Comparison of ENCODE assay signal across 16 mouse cellular contexts in the genomic region with DNA sequence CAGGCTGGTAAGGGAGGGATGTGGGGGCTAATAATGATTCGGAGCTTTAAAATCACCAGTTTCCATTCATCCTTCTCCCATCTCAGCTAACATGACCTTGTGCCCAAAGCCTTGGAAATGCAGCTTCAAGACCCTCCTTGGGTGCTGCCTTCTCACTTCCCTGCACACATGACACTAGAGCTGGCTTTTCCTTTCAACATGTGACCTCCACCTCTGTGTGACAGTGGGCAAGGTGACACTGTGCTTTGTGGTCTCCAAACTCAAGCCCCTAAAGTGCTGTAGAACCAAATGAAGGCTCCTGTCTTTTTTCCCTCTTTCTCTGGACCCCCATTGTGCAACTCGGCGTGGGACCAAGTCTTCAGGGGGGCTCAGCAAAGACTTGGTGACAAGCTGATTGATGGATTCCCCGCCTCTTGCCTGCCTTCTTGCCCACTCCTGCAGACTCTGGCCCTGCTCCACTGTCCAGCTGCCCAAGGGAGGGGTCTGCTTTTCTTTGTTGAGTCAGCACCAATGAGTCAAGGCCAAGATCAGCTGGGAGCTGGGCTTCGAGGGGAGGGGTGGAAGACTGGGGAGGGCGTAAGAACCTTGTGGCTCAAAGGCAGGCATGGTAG. TPM values are rescaled to one million over a fixed set of nuclear protein-coding genes. Genes with fewer than 3 reads are reported as not detected.
DNase-seq lines count a peak whose midpoint lies in the region; ATAC-seq lines count a peak whose summit lies in the region.
"Had no signal": no experiment of that assay in that cellular context is flagged by ENCODE, and none has a peak within 500 bp of the region (broad histone marks: within the 10 kb centered on the region; RNA-seq: fewer than 3 reads in every experiment).

No protein-coding gene starts in this region.

- H3K9me3 ChIP-seq in kidney, embryonic 15.5 days (replicated peaks) = no peaks in the 10 kb centered on the region
- no peaks in the 10 kb centered on the region for H3K9me3 ChIP-seq in hindbrain, embryonic 13.5 days
- no peaks in the 10 kb centered on the region for H3K9me3 ChIP-seq in neural tube, embryonic 12.5 days
- H3K9me3 ChIP-seq: embryonic facial prominence, embryonic 12.5 days had no signal

- peaks cover 19% of the 10 kb centered on the region for H3K36me3 ChIP-seq in kidney, embryonic 15.5 days
- H3K36me3 ChIP-seq in hindbrain, embryonic 13.5 days = peaks cover 14% of the 10 kb centered on the region
- H3K36me3 ChIP-seq in neural tube, embryonic 12.5 days = peaks cover 14% of the 10 kb centered on the region

- H3K9ac ChIP-seq in kidney, embryonic 15.5 days = no peak overlapping the region
- no peak overlapping the region for H3K9ac ChIP-seq in hindbrain, embryonic 13.5 days
- no peak overlapping the region for H3K9ac ChIP-seq in neural tube, embryonic 12.5 days
- H3K9ac ChIP-seq: embryonic facial prominence, embryonic 12.5 days; lung, embryonic 14.5 days had no signal

- no peaks in the 10 kb centered on the region for H3K27me3 ChIP-seq in kidney, embryonic 15.5 days
- no peaks in the 10 kb centered on the region for H3K27me3 ChIP-seq in hindbrain, embryonic 13.5 days
- no peaks in the 10 kb centered on the region for H3K27me3 ChIP-seq in neural tube, embryonic 12.5 days (replicated peaks)
- H3K27me3 ChIP-seq: embryonic facial prominence, embryonic 12.5 days had no signal

- H3K4me3 ChIP-seq in kidney, embryonic 15.5 days (replicated peaks) = no peak overlapping the region
- no peak overlapping the region for H3K4me3 ChIP-seq in hindbrain, embryonic 13.5 days
- no peak overlapping the region for H3K4me3 ChIP-seq in neural tube, embryonic 12.5 days
- H3K4me3 ChIP-seq: embryonic facial prominence, embryonic 12.5 days had no signal

- H3K4me2 ChIP-seq in kidney, embryonic 15.5 days = no peak overlapping the region
- no peak overlapping the region for H3K4me2 ChIP-seq in hindbrain, embryonic 13.5 days
- no peak overlapping the region for H3K4me2 ChIP-seq in neural tube, embryonic 12.5 days (replicated peaks)
- H3K4me2 ChIP-seq: embryonic facial prominence, embryonic 12.5 days; lung, embryonic 14.5 days had no signal

- no peak for DNase-seq in kidney, postnatal 14 days
- peak; percentile 53 for DNase-seq in embryo, embryonic 10.5 days (ENCODE audit: low spot score)
- no peak for DNase-seq in thymus, postnatal 10 days (ENCODE audit: low spot score in 2 of 2)
- DNase-seq in layer of hippocampus, adult 11-12 months (ENCODE audit: low spot score) = no peak
- DNase-seq: adrenal gland, postnatal 25 days; cerebellum, adult 11 months; heart, adult 18-20 months; kidney, adult 9 months; lung, embryonic 14.5 days; thymus, postnatal 36 days had no signal

- ATAC-seq in kidney, embryonic 15.5 days (replicated peaks; ENCODE audit: low FRiP score) = 0 out of 2 replicates have a peak, but pooled peaks have one; percentile 34
- ATAC-seq in hindbrain, embryonic 13.5 days (ENCODE audit: low FRiP score) = peak; percentile 78
- ATAC-seq in neural tube, embryonic 12.5 days (ENCODE audit: low FRiP score, low read depth) = peak; percentile 63
- ATAC-seq: CD4-positive, CD25-positive, alpha-beta regulatory T cell, adult 4 months had no signal

- 0 out of 2 replicates have a peak, but pooled peaks cover 3% of the 10 kb centered on the region for H3K4me1 ChIP-seq in kidney, embryonic 15.5 days
- peaks cover 6% of the 10 kb centered on the region for H3K4me1 ChIP-seq in hindbrain, embryonic 13.5 days (replicated peaks)
- H3K4me1 ChIP-seq in neural tube, embryonic 12.5 days = peaks cover 10% of the 10 kb centered on the region
- H3K4me1 ChIP-seq: embryonic facial prominence, embryonic 12.5 days had no signal

- no peak overlapping the region for H3K27ac ChIP-seq in kidney, embryonic 15.5 days
- H3K27ac ChIP-seq in hindbrain, embryonic 13.5 days = no peak overlapping the region
- H3K27ac ChIP-seq in neural tube, embryonic 12.5 days = 0 out of 2 replicates have a peak overlapping the region, but pooled peaks have one; percentile 26
- H3K27ac ChIP-seq: embryonic facial prominence, embryonic 12.5 days had no signal

- 64% methylated on average over 6 of the region's 6 CpGs for WGBS in kidney, embryonic 15.5 days
- WGBS in hindbrain, embryonic 13.5 days = 21% methylated on average over 6 of the region's 6 CpGs
- 14% methylated on average over 6 of the region's 6 CpGs for WGBS in neural tube, embryonic 12.5 days

RNA-seq across cellular contexts. Expression of a gene that starts 9.1 kb away (rescaled TPM):
- 1,899 and 2,168 TPM in 2 replicates for polyA plus RNA-seq in kidney, embryonic 15.5 days (2015; fragmentation: Nextera tagmentation; extraction: Ambion mirVana)
- 1,191 and 1,281 TPM in 2 replicates for polyA plus RNA-seq in hindbrain, embryonic 13.5 days (2015; fragmentation: Nextera tagmentation; extraction: Ambion mirVana)
- 1,253 and 1,318 TPM in 2 replicates for polyA plus RNA-seq in neural tube, embryonic 12.5 days (2016; fragmentation: Nextera tagmentation; extraction: Ambion mirVana)

RNA-seq across cellular contexts. Expression of a gene that starts 19.8 kb away (rescaled TPM):
- polyA plus RNA-seq in kidney, embryonic 15.5 days (2015; fragmentation: Nextera tagmentation; extraction: Ambion mirVana) = not detected in 2 replicates
- not detected in 2 replicates for polyA plus RNA-seq in hindbrain, embryonic 13.5 days (2015; fragmentation: Nextera tagmentation; extraction: Ambion mirVana)
- not detected in 2 replicates for polyA plus RNA-seq in neural tube, embryonic 12.5 days (2016; fragmentation: Nextera tagmentation; extraction: Ambion mirVana)
- polyA plus RNA-seq: CD4-positive, CD25-positive, alpha-beta regulatory T cell, adult 4 months; embryonic facial prominence, embryonic 12.5 days; limb, embryonic 11.5 days; lung, embryonic 14.5 days had no signal
